Mouse (Mus musculus) spleen, adult 2 months (tissue): ENCODE data around the gene Pard6a. TPM values are rescaled to one million over a fixed set of nuclear protein-coding genes. Genes with fewer than 3 reads are reported as not detected.

Experiments used
- DNase-seq, 2 experiments: peaks; one replicate each; pipeline versions ENCODE4 v3.0.0 to v3.0.0-alpha.2; 2012 to 2021; ENCODE audit warnings: low spot score in 2 of 2, low read depth in 1 of 2
- H3K27ac ChIP-seq: fragments of 200-500 bp; 2 replicates; pipeline ENCODE4 v1.5.1; 2012; ENCODE audit warnings: low read length, inconsistent platforms; ENCODE audit not compliant: insufficient read depth
- H3K27me3 ChIP-seq: fragments of 200-500 bp; 2 replicates; pipeline ENCODE4 v1.6.1; 2012; ENCODE audit warnings: mild to moderate bottlenecking, moderate library complexity, low read length, inconsistent platforms; ENCODE audit not compliant: control insufficient read depth, insufficient read depth
- H3K36me3 ChIP-seq: fragments of 200-500 bp; 2 replicates; pipeline ENCODE4 v1.6.1; 2012; ENCODE audit warnings: mild to moderate bottlenecking, low read length, inconsistent platforms; ENCODE audit not compliant: control insufficient read depth, insufficient read depth
- H3K4me1 ChIP-seq: fragments of 200-500 bp; 2 replicates; pipeline ENCODE4 v1.6.1; 2011; ENCODE audit warnings: inconsistent platforms; ENCODE audit not compliant: control insufficient read depth, insufficient read depth, insufficient read length
- H3K4me3 ChIP-seq: fragments of 200-500 bp; 2 replicates; pipeline ENCODE4 v1.5.1; 2011; ENCODE audit warnings: mild to moderate bottlenecking, inconsistent platforms; ENCODE audit not compliant: insufficient read depth, insufficient read length; ENCODE audit errors: extremely low read depth
- CTCF ChIP-seq: fragments of 200-500 bp; IDR thresholded peaks from 2 replicates; pipeline ENCODE4 v1.5.1; 2011; ENCODE audit warnings: mild to moderate bottlenecking, inconsistent platforms; ENCODE audit not compliant: insufficient read depth, insufficient read length, insufficient replicate concordance; ENCODE audit errors: extremely low read depth
- POLR2A ChIP-seq: fragments of 200-500 bp; IDR thresholded peaks from 2 replicates; pipeline ENCODE4 v1.6.1; 2011; ENCODE audit warnings: low read depth, low read length, inconsistent platforms
- WGBS: fragments of 180-500 bp; shearing (Covaris S2); methylation state at CpG from one replicate; pipeline ENCODE4 v1.1.7; 2018; 5-methylcytosine and 5-hydroxymethylcytosine counted together
- polyA plus RNA-seq: library from polyadenylated mRNA; depleted of rRNA; stranded (reverse); fragments of >200 nt; gene quantifications from 2 replicates; pipeline ENCODE4 v1.2.3, GENCODE M21; 2012

Pard6a gene
- polyA plus RNA-seq, 1 experiment = 8.7 TPM

GRCm38 (mm10) chr8:105716302-105716945 lies 15.5 kb downstream of the Pard6a start:
- H3K27ac ChIP-seq = no peak overlapping the region
- H3K4me3 ChIP-seq = no peak overlapping the region
- 96% methylated on average over 15 of the region's 15 CpGs for WGBS
- no peak for DNase-seq
- H3K36me3 ChIP-seq = no peaks in the 10 kb centered on the region
- no peaks in the 10 kb centered on the region for H3K27me3 ChIP-seq
- no peaks in the 10 kb centered on the region for H3K4me1 ChIP-seq
- TF ChIP-seq POLR2A = no peak
- TF ChIP-seq CTCF = no peak

- H3K4me3 ChIP-seq = no peak overlapping the region
- no peaks in the 10 kb centered on the region for H3K36me3 ChIP-seq
- H3K4me1 ChIP-seq = no peaks in the 10 kb centered on the region
- no peak for DNase-seq
- no peak for TF ChIP-seq CTCF
- no peak for TF ChIP-seq POLR2A
- H3K27ac ChIP-seq = no peak overlapping the region
- 83% methylated on average over 4 of the region's 4 CpGs for WGBS
- no peaks in the 10 kb centered on the region for H3K27me3 ChIP-seq
Observed at GRCm38 (mm10) chr8:105719637-105720036, 18.7 kb downstream of the Pard6a start.

GRCm38 (mm10) chr8:105722861-105723260 lies 21.9 kb downstream of the Pard6a start:
- H3K36me3 ChIP-seq = no peaks in the 10 kb centered on the region
- 92% methylated on average over 9 of the region's 9 CpGs for WGBS

GRCm38 (mm10) chr8:105725726-105726125 lies 24.8 kb downstream of the Pard6a start:
- WGBS = 87% methylated on average over 5 of the region's 5 CpGs
- no peak for DNase-seq
- Histone ChIP-seq H3K27ac (no peak overlapping the region), H3K4me1 (no peaks in the 10 kb centered on the region), H3K4me3 (no peak overlapping the region), H3K27me3 (no peaks in the 10 kb centered on the region), H3K36me3 (no peaks in the 10 kb centered on the region)
- TF ChIP-seq POLR2A (no peak), CTCF (no peak)

More at GRCm38 (mm10) chr8:105722861-105723260, 21.9 kb downstream of the Pard6a start:
- no peak overlapping the region for H3K4me3 ChIP-seq
- H3K27me3 ChIP-seq = no peaks in the 10 kb centered on the region
- no peak for DNase-seq
- no peak overlapping the region for H3K27ac ChIP-seq
- TF ChIP-seq CTCF (no peak), POLR2A (no peak)
- no peaks in the 10 kb centered on the region for H3K4me1 ChIP-seq

GRCm38 (mm10) chr8:105727397-105728124 lies 26.6 kb downstream of the Pard6a start:
- H3K36me3 ChIP-seq = no peaks in the 10 kb centered on the region

GRCm38 (mm10) chr8:105732186-105732585 lies 31.2 kb downstream of the Pard6a start:
- Histone ChIP-seq H3K27me3 (no peaks in the 10 kb centered on the region), H3K36me3 (no peaks in the 10 kb centered on the region), H3K4me3 (no peak overlapping the region), H3K4me1 (no peaks in the 10 kb centered on the region), H3K27ac (no peak overlapping the region)
- TF ChIP-seq CTCF (no peak), POLR2A (no peak)
- 92% methylated on average over 5 of the region's 5 CpGs for WGBS
- DNase-seq = no peak

More at GRCm38 (mm10) chr8:105727397-105728124, 26.6 kb downstream of the Pard6a start:
- 61% methylated on average over 18 of the region's 18 CpGs for WGBS
- H3K4me3 ChIP-seq = no peak overlapping the region
- H3K4me1 ChIP-seq = no peaks in the 10 kb centered on the region
- peak in 1 of 2 experiments; percentile 23 for DNase-seq
- TF ChIP-seq POLR2A (no peak), CTCF (no peak)
- no peaks in the 10 kb centered on the region for H3K27me3 ChIP-seq
- peak overlapping the region; percentile 63 for H3K27ac ChIP-seq

- Histone ChIP-seq H3K27me3 (no peaks in the 10 kb centered on the region), H3K36me3 (no peaks in the 10 kb centered on the region), H3K4me3 (no peak overlapping the region), H3K27ac (no peak overlapping the region), H3K4me1 (no peaks in the 10 kb centered on the region)
- 96% methylated on average over 5 of the region's 5 CpGs for WGBS
- no peak for DNase-seq
- TF ChIP-seq CTCF (no peak), POLR2A (no peak)
Observed at GRCm38 (mm10) chr8:105739216-105739615, 38.3 kb downstream of the Pard6a start.
